Mouse (Mus musculus) T-helper 2 cell (primary cell): ENCODE data around the gene Ccdc51.

Experiments
- in situ Hi-C: fragments of 300-600 bp; cut with MboI, MseI; formaldehyde crosslinking; loops from one replicate; pipeline ENCODE4 v1.15.1; 2025; ENCODE audit warnings: high pct_unique_total_duplicates

Gene Ccdc51

GRCm38 (mm10) chr9:109094553-109095136 lies 12.4 kb downstream of the Ccdc51 start:
- in situ Hi-C loops = no loop called here

GRCm38 (mm10) chr9:109095137-109095982 lies 13.1 kb downstream of the Ccdc51 start, which contains the start of gene Plxnb1:
Plxnb1 (plus strand) TSS chr9:109095389.
- in situ Hi-C loops = no loop called here

- in situ Hi-C loops = no loop called here
Measured at GRCm38 (mm10) chr9:109096251-109096661, 14.0 kb downstream of the Ccdc51 start.

GRCm38 (mm10) chr9:109096856-109097255 lies 14.6 kb downstream of the Ccdc51 start:
- in situ Hi-C loops = no loop called here

- in situ Hi-C loops = no loop called here
Measured at GRCm38 (mm10) chr9:109097291-109097690, 15.0 kb downstream of the Ccdc51 start.

GRCm38 (mm10) chr9:109097831-109098230 lies 15.5 kb downstream of the Ccdc51 start:
- in situ Hi-C loops = no loop called here

GRCm38 (mm10) chr9:109098366-109098765 lies 16.1 kb downstream of the Ccdc51 start:
- in situ Hi-C loops = no loop called here

- in situ Hi-C loops = no loop called here
Measured at GRCm38 (mm10) chr9:109098969-109099368, 16.7 kb downstream of the Ccdc51 start.

GRCm38 (mm10) chr9:109100307-109100928 lies 18.1 kb downstream of the Ccdc51 start:
- in situ Hi-C loops = no loop called here

- in situ Hi-C loops = no loop called here
Measured at GRCm38 (mm10) chr9:109101933-109102445, 19.7 kb downstream of the Ccdc51 start.

GRCm38 (mm10) chr9:109102541-109102940 lies 20.2 kb downstream of the Ccdc51 start:
- in situ Hi-C loops = no loop called here

- in situ Hi-C loops = no loop called here
Measured at GRCm38 (mm10) chr9:109103250-109103649, 21.0 kb downstream of the Ccdc51 start.

GRCm38 (mm10) chr9:109104083-109104482 lies 21.8 kb downstream of the Ccdc51 start:
- in situ Hi-C loops = no loop called here

GRCm38 (mm10) chr9:109105011-109105410 lies 22.7 kb downstream of the Ccdc51 start:
- in situ Hi-C loops = no loop called here

- in situ Hi-C loops = no loop called here
Measured at GRCm38 (mm10) chr9:109105648-109106047, 23.4 kb downstream of the Ccdc51 start.

- in situ Hi-C loops = no loop called here
Measured at GRCm38 (mm10) chr9:109107341-109107740, 25.0 kb downstream of the Ccdc51 start.

GRCm38 (mm10) chr9:109110240-109110639 lies 27.9 kb downstream of the Ccdc51 start:
- in situ Hi-C loops = no loop called here

- in situ Hi-C loops = no loop called here
Measured at GRCm38 (mm10) chr9:109111101-109111500, 28.8 kb downstream of the Ccdc51 start.

GRCm38 (mm10) chr9:109111591-109111990 lies 29.3 kb downstream of the Ccdc51 start:
- in situ Hi-C loops = no loop called here

- in situ Hi-C loops = no loop called here
Measured at GRCm38 (mm10) chr9:109113331-109113730, 31.0 kb downstream of the Ccdc51 start.

- in situ Hi-C loops = no loop called here
Measured at GRCm38 (mm10) chr9:109114276-109114675, 32.0 kb downstream of the Ccdc51 start.

GRCm38 (mm10) chr9:109114871-109115270 lies 32.6 kb downstream of the Ccdc51 start:
- in situ Hi-C loops = no loop called here
